26 mouse cellular contexts compared by ENCODE assay signal in the genomic region with DNA sequence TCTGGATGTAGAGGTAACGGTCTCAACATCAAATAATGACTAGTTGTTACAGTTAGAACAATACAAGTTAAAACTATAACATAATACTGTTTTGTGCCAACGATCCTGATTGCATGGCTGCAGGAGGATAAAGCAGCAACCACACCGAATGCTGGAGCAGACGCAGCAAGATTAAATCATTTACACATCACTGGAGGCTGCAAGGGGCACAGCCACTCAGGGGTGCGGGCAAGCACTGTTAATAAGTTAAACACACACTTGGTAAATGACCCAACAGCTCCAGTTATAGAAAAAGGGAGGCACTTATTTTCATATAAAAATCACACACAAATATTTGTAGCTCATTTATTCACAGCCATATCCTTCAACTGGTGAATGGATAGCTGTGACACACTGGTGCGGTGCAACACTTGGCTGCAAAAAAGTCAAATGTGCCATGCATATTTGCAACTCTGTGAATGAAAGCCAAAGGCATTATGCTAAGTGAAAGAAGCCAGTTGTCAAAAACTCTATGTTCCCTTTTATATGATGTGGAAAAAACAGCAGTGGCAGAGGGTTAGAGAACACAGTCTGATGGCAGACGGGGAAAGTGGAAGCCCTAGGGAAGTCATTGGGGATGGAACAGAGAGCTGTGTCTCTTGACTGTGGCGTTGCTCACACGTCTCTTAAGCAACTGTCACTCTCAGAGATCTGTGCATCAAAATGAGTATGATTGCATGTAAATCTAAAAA. TPM values are rescaled to one million over a fixed set of nuclear protein-coding genes. Genes with fewer than 3 reads are reported as not detected.
DNase-seq lines count a peak whose midpoint lies in the region; ATAC-seq and TF ChIP-seq lines count a peak whose summit lies in the region.
"Had no signal": no experiment of that assay in that cellular context is flagged by ENCODE, and none has a peak within 500 bp of the region (broad histone marks: within the 10 kb centered on the region; RNA-seq: fewer than 3 reads in every experiment).

No protein-coding gene starts in this region.

- no peak overlapping the region for H3K4me3 ChIP-seq in hindbrain, embryonic 16.5 days (ENCODE audit: low read length)
- H3K4me3 ChIP-seq in hindbrain, postnatal 0 days (ENCODE audit: low read length): no peak overlapping the region
- H3K4me3 ChIP-seq in kidney, embryonic 16.5 days (ENCODE audit: low read length): no peak overlapping the region
- H3K4me3 ChIP-seq: embryonic facial prominence, embryonic 15.5 days; heart, embryonic 15.5 days; intestine, embryonic 15.5 days; layer of hippocampus, adult 2 months; limb, embryonic 12.5 days; megakaryocyte, embryonic 14.5 days; midbrain, embryonic 13.5 days had no signal

- no peak overlapping the region for H3K9ac ChIP-seq in hindbrain, embryonic 16.5 days (ENCODE audit: low read depth, low read length)
- H3K9ac ChIP-seq in hindbrain, postnatal 0 days (replicated peaks; ENCODE audit: low read length): no peak overlapping the region
- H3K9ac ChIP-seq in kidney, embryonic 16.5 days (replicated peaks; ENCODE audit: low read length): no peak overlapping the region
- H3K9ac ChIP-seq: embryonic facial prominence, embryonic 15.5 days; heart, embryonic 15.5 days; hindbrain, embryonic 14.5 days; intestine, embryonic 15.5 days; limb, embryonic 12.5 days; liver, postnatal 0 days; midbrain, embryonic 13.5 days had no signal

- H3K36me3 ChIP-seq in hindbrain, embryonic 16.5 days (ENCODE audit: control insufficient read depth, insufficient read depth, low read length): no peaks in the 10 kb centered on the region
- H3K36me3 ChIP-seq in hindbrain, postnatal 0 days (ENCODE audit: insufficient read depth, low read length): no peaks in the 10 kb centered on the region
- H3K36me3 ChIP-seq in kidney, embryonic 16.5 days (ENCODE audit: insufficient read depth, low read length): no peaks in the 10 kb centered on the region
- H3K36me3 ChIP-seq: embryonic facial prominence, embryonic 15.5 days; heart, embryonic 15.5 days; intestine, embryonic 15.5 days; limb, embryonic 12.5 days; midbrain, embryonic 13.5 days had no signal

- whole genome bisulfite sequencing in hindbrain, embryonic 16.5 days: 39% methylated on average over 9 of the region's 9 CpGs
- WGBS in hindbrain, postnatal 0 days: 37% methylated on average over 9 of the region's 9 CpGs
- WGBS in kidney, embryonic 16.5 days: 54% methylated on average over 9 of the region's 9 CpGs

- TF ChIP-seq CTCF in hindbrain, postnatal 0 days (IDR thresholded peaks at IDR 0.05; ENCODE audit: low read depth): no peak

- peak; percentile 20 to 41 for DNase-seq in cerebellum, postnatal 10 days
- DNase-seq in cerebellum, adult 8-10 months: no peak
- DNase-seq in hindbrain, postnatal 0 days (ENCODE audit: low spot score): no peak
- DNase-seq in retina, embryonic 14.5 days (ENCODE audit: low spot score): peak; percentile 60
- DNase-seq in layer of hippocampus, postnatal 14 days (ENCODE audit: low spot score in 2 of 2): no peak
- no peak for DNase-seq in thymus, postnatal 0 days (ENCODE audit: low spot score)
- DNase-seq: adrenal gland, postnatal 10 days; cerebellum, adult 2 months; gastrocnemius, postnatal 25 days; heart, postnatal 4 days; layer of hippocampus, postnatal 36 days; liver, postnatal 0 days; right cerebral cortex, postnatal 14 days; spleen, adult 18-20 months had no signal

- H3K9me3 ChIP-seq in hindbrain, embryonic 16.5 days (ENCODE audit: control insufficient read depth, low read length): no peaks in the 10 kb centered on the region
- no peaks in the 10 kb centered on the region for H3K9me3 ChIP-seq in hindbrain, postnatal 0 days (ENCODE audit: low read length)
- H3K9me3 ChIP-seq in kidney, embryonic 16.5 days (ENCODE audit: low read length): no peaks in the 10 kb centered on the region
- H3K9me3 ChIP-seq: embryonic facial prominence, embryonic 15.5 days; heart, embryonic 15.5 days; intestine, embryonic 15.5 days; limb, embryonic 12.5 days; midbrain, embryonic 13.5 days had no signal

- peaks cover 3% of the 10 kb centered on the region for H3K4me1 ChIP-seq in hindbrain, embryonic 16.5 days (ENCODE audit: control insufficient read depth, insufficient read depth, low read depth, low read length)
- H3K4me1 ChIP-seq in hindbrain, postnatal 0 days (ENCODE audit: insufficient read depth, low read length): no peaks in the 10 kb centered on the region
- H3K4me1 ChIP-seq in kidney, embryonic 16.5 days (ENCODE audit: insufficient read depth, low read length): peaks cover 33% of the 10 kb centered on the region
- H3K4me1 ChIP-seq: megakaryocyte, embryonic 14.5 days had no signal

- no peaks in the 10 kb centered on the region for H3K27me3 ChIP-seq in hindbrain, embryonic 16.5 days (replicated peaks; ENCODE audit: control insufficient read depth, insufficient read depth, low read length)
- no peaks in the 10 kb centered on the region for H3K27me3 ChIP-seq in hindbrain, postnatal 0 days (ENCODE audit: insufficient read depth, low read length)
- 0 out of 2 replicates have a peak, but pooled peaks cover 3% of the 10 kb centered on the region for H3K27me3 ChIP-seq in kidney, embryonic 16.5 days (ENCODE audit: insufficient read depth, low read length)
- H3K27me3 ChIP-seq: embryonic facial prominence, embryonic 15.5 days; heart, embryonic 15.5 days; intestine, embryonic 15.5 days; limb, embryonic 12.5 days; megakaryocyte, embryonic 14.5 days; midbrain, embryonic 13.5 days had no signal

- H3K27ac ChIP-seq in hindbrain, embryonic 16.5 days (ENCODE audit: low read depth, low read length): no peak overlapping the region
- no peak overlapping the region for H3K27ac ChIP-seq in hindbrain, postnatal 0 days
- H3K27ac ChIP-seq in kidney, embryonic 16.5 days (ENCODE audit: low read length): peak overlapping the region; percentile 46
- H3K27ac ChIP-seq: embryonic facial prominence, embryonic 15.5 days; heart, embryonic 15.5 days; hindbrain, embryonic 14.5 days; intestine, embryonic 15.5 days; layer of hippocampus, adult 2 months; limb, embryonic 12.5 days; midbrain, embryonic 13.5 days had no signal

- ATAC-seq in hindbrain, embryonic 16.5 days: peak; percentile 36
- no peak for ATAC-seq in hindbrain, postnatal 0 days
- ATAC-seq in kidney, embryonic 16.5 days (ENCODE audit: low FRiP score, low TSS enrichment): peak; percentile 62; the same call in 1 of the 2 replicates
- ATAC-seq: intestine, embryonic 15.5 days; liver, postnatal 0 days; midbrain, embryonic 13.5 days had no signal

- no peak overlapping the region for H3K4me2 ChIP-seq in hindbrain, embryonic 16.5 days (ENCODE audit: low read length)
- no peak overlapping the region for H3K4me2 ChIP-seq in hindbrain, postnatal 0 days (ENCODE audit: low read depth, low read length)
- no peak overlapping the region for H3K4me2 ChIP-seq in kidney, embryonic 16.5 days (replicated peaks; ENCODE audit: low read depth, low read length)
- H3K4me2 ChIP-seq: embryonic facial prominence, embryonic 15.5 days; heart, embryonic 15.5 days; hindbrain, embryonic 14.5 days; intestine, embryonic 15.5 days; limb, embryonic 12.5 days; liver, embryonic 11.5 days; midbrain, embryonic 13.5 days had no signal

RNA-seq across cellular contexts. Expression of a gene that starts 11.5 kb away (rescaled TPM):
- 33.7 and 58.6 TPM in 2 replicates for polyA plus RNA-seq in hindbrain, embryonic 16.5 days (2015; fragmentation: Nextera tagmentation; extraction: Ambion mirVana)
- total RNA-seq in hindbrain, postnatal 0 days (2014; rRNA removed): 40.6 and 52.8 TPM in 2 replicates
- 22.5 and 25.5 TPM in 2 replicates for polyA plus RNA-seq in hindbrain, postnatal 0 days (2015; fragmentation: Nextera tagmentation; extraction: Ambion mirVana)
- 147 and 148 TPM in 2 replicates for polyA plus RNA-seq in kidney, embryonic 16.5 days (2015; fragmentation: Nextera tagmentation; extraction: Ambion mirVana)
- total RNA-seq in layer of hippocampus, postnatal 14 days (2021): 10 to 100 TPM in 1 of 2 experiments, 1 to 10 TPM in 1; 8.6 to 17.2 TPM
- polyA plus RNA-seq in thymus, postnatal 0 days (2015; fragmentation: Nextera tagmentation; extraction: Ambion mirVana): 8.4 and 10.6 TPM in 2 replicates
- total RNA-seq: neutrophil, adult 5-6 weeks had no signal

Comparison
In these comparisons a context has a peak if more than half of its experiments do, and no peak if none do; other contexts are left out.
1. DNase-seq: peak in cerebellum, postnatal 10 days (2 of 2) and retina, embryonic 14.5 days (single experiment); none in cerebellum, adult 8-10 months (single experiment), hindbrain, postnatal 0 days (single experiment), layer of hippocampus, postnatal 14 days (0 of 2) and thymus, postnatal 0 days (single experiment).